Mouse (Mus musculus): Measurements from ENCODE around the gene Fam84b.
A peak's percentile ranks its signal among the peaks of the same experiment; 100 is the strongest.

The Fam84b gene

DNA sequence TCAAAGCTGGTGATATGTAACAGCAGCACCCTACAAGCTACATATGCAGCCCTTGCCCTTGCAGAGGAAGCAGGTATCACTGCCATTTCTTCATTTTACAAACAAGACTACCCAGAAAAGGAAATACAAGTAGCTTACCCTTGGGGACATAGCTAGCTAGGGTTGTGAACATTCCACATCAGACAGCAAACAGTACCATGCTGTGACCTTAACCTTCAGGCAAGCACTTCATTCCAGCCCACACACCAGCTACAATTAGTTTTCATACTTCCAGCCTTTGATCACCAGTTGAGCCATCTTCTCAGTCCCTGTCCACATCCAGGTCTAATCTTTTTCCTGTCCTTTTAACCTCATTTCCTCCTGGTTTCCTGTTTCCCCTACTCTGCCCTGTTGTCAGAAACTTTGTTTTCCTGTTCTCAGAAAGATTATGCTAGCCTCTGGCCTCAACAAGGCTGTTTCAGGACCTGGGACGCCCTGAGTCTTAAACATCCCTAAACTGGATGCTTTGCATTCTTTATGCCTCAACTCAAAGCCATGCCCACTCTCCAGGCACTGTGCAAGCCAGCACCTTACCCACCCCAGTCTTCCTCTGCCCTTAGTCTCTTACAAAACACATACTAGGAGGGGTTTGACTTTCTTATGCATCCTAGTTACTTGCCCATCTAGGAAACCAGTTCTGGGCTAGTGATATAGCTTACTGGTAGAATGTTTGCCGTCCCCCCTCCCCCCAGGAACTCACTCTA is 19.9 kb downstream of the Fam84b start:
- DNase-seq (ENCODE audit: low spot score in 2 of 2), result no peak

DNA sequence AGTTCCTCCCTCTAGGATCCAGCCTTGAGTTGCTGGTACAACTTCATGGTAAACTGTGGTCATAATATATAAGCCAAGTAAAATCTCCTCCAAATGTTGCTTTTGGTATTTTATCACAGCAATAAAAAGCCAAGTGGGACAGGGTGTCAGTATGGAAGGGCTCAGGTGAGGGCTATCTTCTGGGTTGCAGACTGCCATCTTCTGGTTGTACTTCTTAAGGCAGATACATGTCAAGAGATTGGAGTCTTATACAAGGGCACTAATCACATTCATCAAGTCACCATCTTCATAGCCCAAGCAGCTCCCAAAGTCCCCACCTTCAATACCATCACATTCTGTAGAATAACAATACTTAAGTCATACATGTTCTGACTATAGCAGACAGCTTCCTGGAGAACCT is 21.0 kb downstream of the Fam84b start:
- no peak for DNase-seq (ENCODE audit: low spot score in 2 of 2)

DNA sequence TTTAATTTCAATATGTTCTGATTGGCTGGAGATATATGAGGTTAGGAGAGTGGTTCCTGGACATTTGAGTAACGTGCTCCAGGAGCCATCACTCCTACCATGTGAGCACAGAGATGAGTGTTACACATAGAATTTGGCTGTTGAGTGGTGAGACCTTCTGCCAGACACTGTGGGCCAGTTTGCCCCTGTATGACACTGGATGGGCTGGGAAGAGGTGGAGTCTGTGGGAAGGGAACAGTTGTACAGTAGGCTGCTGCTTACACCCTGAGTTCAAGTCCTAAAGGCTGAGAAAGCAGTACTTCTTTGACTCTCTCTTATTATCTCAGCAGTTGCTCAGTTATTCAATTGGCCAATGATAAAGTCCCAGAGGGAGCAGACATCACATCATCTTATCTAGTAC is 27.4 kb downstream of the Fam84b start:
- no peak for DNase-seq (ENCODE audit: low spot score in 2 of 2)

DNA sequence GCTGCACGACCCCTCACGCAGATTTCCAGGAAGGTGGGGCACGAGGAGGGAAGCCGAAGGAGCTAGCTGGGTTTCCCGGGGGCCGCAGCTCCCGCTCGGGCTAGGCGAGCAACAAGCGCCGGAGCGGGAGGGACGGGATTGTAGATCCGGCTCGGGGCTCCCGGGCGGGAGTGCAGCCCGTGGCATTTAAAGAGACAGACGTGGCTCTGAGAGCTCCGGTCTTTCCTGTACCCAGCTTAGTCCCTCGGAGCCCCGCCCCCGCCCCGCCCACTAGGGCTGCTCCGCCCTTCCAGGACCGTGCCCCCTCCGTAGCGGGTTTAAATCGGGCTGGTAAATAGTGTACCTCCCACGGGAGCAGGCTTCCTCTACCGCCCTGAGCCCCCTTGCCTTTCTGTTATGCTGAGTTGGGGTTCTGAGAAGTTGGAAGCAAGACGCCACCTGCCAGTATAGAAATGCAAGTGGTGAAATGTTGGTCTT is 28.8 kb downstream of the Fam84b start:
- peak; percentile 84 to 91 for DNase-seq (ENCODE audit: low spot score in 2 of 2)

GRCm38 (mm10) chr15:60823870-60824709 is 29.5 kb downstream of the Fam84b start:
- DNase-seq (ENCODE audit: low spot score in 2 of 2), result peak in 1 of 2 experiments; percentile 45

- no peak for DNase-seq (ENCODE audit: low spot score in 2 of 2)
Observed at GRCm38 (mm10) chr15:60823620-60823869, 30.0 kb downstream of the Fam84b start.

- DNase-seq (ENCODE audit: low spot score in 2 of 2), result peak; percentile 55 to 68
Observed at GRCm38 (mm10) chr15:60822803-60823619, 30.6 kb downstream of the Fam84b start.

DNA sequence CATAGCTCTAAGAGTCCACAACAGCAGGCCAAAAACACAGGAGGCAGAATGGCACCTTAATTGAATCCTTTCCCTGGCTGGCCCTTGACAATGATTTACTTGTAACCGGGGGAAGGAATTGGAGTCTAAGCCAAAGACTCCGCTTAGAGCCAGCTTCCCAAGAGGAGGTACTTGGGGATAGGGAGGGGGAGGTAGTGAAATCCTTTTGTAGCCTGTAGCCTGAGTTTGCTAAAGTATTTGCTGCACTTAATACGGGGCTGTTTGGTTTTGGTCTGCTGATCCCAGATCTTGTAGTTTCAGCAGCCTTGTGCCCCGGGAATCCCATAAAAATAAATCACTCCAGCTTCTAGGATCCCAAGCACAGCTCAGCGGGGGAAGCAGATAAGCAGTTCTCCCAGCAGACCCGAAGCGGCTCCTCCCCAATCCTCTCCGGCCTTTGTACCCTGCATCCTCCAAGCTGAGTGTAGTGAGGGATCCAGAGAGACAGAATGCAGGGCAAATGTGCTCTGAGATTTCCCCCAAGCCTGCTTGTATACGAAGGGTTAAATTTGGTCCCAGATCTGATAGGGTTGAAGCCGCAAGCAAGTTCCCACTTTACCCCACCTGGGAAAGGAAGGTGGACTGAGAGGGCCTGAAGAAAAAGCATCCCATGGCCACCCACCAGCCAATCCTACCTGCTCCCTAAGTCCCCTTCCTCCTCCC is 31.3 kb downstream of the Fam84b start:
- DNase-seq (ENCODE audit: low spot score in 2 of 2), result peak; percentile 17 to 19

GRCm38 (mm10) chr15:60818500-60818899 is 35.1 kb downstream of the Fam84b start:
- DNase-seq (ENCODE audit: low spot score in 2 of 2), result no peak

GRCm38 (mm10) chr15:60816478-60816877 is 37.1 kb downstream of the Fam84b start:
- no peak for DNase-seq (ENCODE audit: low spot score in 2 of 2)

GRCm38 (mm10) chr15:60814542-60814941 is 39.0 kb downstream of the Fam84b start:
- no peak for DNase-seq (ENCODE audit: low spot score in 2 of 2)

- DNase-seq (ENCODE audit: low spot score in 2 of 2), result no peak
Observed at GRCm38 (mm10) chr15:60793041-60793673, 60.4 kb downstream of the Fam84b start.

DNA sequence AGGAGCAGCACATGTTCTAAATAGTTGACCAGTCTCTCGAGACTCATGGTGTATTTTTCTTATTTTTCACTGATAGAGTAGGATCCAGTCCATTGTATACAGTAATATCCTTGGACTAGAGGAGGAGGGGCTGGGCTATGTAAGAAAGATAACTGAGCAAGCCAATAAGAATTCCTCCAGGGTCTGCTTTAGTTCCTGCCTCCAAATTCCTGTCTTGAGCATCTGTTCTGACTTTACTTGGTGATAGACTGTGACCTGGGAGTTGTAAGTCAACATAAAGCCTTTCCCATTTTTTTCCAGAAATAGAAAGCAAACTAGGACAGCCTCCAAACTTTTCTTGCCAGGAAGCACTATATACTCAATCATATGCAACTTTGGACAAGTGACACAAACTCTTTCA is 64.5 kb downstream of the Fam84b start:
- DNase-seq (ENCODE audit: low spot score in 2 of 2), result no peak

DNA sequence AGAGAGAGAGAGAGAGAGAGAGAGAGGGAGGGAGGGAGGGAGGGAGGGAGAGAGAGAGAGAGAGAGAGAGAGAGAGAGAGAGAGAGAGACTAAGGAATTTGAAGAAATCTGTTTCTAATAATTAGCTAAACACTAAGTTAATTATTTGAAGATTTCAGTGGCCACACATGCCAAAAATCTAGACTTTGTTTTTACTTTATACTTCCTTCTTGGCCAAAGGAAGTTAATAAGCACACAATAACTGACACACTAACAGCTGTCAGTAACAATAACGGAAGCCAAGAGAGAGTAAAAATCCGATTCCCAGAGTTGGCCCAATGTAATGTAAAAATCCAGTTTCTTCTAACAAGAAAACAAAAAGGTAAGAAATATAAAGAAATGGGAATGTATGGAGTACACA is 69.8 kb downstream of the Fam84b start:
- no peak for DNase-seq (ENCODE audit: low spot score in 2 of 2)

DNA sequence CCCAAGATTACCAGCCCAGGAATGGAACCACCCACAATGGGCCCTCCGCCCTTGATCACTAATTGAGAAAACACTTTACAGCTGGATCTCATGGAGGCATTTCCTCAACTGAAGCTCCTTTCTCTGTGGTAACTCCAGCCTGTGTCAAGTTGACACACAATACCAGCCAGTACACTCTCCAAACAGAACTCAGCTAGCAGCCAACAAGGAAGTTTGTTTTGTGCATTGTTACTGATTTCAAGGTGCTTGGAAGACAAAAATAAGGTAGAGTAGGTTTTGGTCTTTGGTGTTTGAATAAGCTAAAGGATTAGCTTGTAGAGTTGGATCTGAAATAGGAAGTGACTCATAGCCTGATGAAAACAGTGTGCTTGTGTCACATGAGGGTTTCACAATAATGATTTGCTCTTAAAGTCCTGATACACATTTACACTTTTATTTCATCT is 74.0 kb downstream of the Fam84b start:
- peak in 1 of 2 experiments; percentile 8 for DNase-seq (ENCODE audit: low spot score in 2 of 2)

GRCm38 (mm10) chr15:60779063-60779462 is 74.5 kb downstream of the Fam84b start:
- no peak for DNase-seq (ENCODE audit: low spot score in 2 of 2)
